Mouse (Mus musculus): ENCODE data around the gene Ahdc1.

DNA sequence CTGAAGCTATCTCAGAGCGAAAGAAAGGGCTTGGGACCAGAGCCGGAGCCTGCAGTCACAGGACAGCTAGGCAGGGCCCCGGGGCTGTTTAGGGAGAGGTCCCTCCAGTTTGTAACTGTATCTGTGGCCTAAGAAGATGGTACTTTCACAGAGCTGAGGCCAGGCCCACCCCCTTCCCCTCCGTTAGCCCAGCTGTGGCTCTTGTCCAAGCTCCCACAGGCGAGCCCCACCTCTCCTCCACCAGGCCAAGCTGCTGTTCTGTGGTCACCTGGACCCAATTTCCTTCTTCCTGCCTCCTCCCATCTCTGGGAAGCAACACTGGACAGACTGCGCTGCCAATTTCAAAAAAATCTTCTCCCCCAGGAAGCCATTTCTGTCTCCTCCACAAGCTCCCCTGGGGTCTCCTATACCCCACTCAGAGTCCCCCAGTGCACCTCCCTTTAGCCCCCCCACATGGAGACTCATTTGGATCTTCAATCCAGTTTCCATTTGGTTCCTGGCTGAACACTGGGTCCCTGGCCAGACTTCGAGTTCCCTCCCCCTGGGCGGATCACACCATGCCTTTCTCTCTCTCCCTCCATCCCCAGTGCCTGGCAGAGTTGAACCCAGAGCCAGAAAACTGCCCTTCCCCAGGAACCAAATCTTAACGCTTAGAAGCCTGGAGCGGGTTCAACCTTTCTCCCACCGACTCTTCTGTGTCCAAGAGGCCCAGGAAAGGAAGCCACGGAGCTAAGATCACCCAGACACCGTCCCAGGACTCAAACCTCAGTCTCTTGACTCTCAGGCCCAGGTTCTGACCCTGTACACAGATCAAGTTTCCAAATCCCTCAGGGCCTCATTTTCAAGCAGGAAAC is 97.6 kb downstream of the Ahdc1 start:
- no peak for TF ChIP-seq POLR2A (IDR thresholded peaks at IDR 0.05; ENCODE audit: low read depth, low read length)
- TF ChIP-seq CTCF (IDR thresholded peaks at IDR 0.05; ENCODE audit: extremely low read depth, insufficient read length, insufficient replicate concordance, low read depth, low read length), result no peak
